Mouse (Mus musculus) adrenal gland, postnatal 4 days (tissue): ENCODE results near the gene Prss44. TPM values are rescaled to one million over a fixed set of nuclear protein-coding genes. Genes with fewer than 3 reads are reported as not detected.
"Not testable (repeated sequence)": the region's sequence is repeated elsewhere in the genome, so short reads cannot be mapped to it uniquely, and the experiment has no call there.

Experiments used
- DNase-seq, 2 experiments: peaks; one replicate each; pipeline ENCODE4 v3.0.0; 2021 to 2022; ENCODE audit warnings: low spot score in 2 of 2, mixed read lengths in 2 of 2
- long read RNA-seq, 2 experiments: library from polyadenylated mRNA; stranded (forward); transcript quantifications; one replicate each; pipeline ENCODE4 v2.0.0; 2021
- total RNA-seq, 2 experiments: library from RNA; stranded (reverse); gene quantifications; 2 replicates each; pipeline ENCODE4 v1.2.3; 2021

The Prss44 gene
- not detected for total RNA-seq
- long read RNA-seq, experiment 1 = 0 reads
- long read RNA-seq, experiment 2 = 0 reads

DNA sequence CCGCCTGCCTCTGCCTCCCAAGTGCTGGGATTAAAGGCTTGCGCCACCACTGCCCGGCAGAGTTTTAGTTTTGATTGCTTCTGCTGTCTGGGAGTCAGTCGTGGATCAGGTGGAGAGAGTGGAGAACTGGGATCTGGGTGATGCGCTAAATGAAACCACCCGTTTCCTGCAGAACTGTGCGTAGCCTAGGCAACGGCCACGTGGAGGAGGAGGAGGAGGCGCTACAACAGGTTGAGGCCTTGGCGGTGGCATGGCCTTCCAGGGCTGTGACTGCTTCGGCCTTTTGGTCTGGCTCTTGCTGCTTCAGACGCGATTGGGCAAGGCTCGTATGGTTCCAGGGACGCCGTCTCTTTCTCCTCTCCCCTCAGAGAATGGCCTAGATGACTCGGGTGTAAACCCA, at the start of gene Prss44:
TSS of gene Prss44 (plus strand) at position 206 of the 400 bp plus-strand sequence.
- DNase-seq = no peak

DNA sequence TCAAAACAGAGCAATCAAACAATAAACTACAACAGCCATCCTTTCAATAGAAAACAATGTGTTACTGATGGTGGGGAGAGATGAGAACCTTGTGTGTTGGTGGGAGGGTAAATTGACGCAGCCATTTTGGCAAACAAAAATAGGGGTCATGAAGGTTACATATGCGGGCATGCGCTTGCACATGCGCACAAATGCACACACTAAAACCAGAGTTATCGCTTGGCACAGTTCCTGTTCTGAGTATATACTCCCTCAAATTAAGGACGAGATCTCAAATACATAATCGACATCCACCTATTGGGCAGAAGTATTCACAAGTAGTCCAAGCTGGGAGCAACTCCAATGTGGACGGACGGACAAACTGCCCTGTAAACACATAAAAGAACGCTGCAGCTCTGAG, 41.5 kb upstream of the Prss44 start:
- DNase-seq = no peak

DNA sequence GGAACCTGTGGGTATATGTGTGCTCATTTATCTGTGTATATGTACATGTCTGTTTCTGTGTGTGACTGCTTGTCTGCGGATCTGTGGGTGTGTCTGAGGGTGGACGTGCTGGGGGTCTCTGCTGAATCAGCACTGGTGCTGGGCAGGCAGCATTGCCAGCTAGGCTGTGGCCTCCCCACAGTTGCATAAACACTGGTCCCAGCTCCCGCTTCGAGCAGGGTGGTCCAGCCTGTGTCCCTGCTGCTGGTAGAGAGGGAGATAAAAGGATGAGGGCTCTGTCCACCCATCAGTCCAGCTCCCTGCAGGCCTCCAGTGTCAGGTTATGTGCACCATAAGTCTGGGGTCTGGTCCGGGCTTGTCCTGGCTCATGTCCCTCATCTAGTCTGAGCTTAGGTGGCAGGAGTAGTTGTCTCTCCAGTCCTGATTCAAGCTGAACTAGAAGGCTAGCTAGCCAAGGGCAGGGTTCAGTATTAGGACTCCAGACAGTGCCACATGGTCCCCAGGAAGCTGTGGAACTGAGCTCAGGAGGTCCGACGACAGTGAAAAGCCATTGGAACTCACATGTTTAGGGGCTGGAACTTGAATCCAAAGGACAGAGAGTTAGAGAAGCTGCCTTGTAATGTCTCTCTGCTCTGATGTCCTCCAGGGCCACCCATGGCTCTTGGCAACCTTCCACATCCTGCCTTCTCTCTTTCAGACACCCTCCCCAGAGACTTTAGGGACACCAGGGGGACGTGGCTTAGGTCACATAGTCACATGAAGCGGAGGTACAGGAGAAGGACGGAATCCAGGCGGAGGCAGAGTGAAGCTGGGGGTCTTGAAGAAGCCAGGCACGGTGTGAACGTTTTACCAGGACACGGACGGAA, 39.2 kb upstream of the Prss44 start:
- no peak for DNase-seq

DNA sequence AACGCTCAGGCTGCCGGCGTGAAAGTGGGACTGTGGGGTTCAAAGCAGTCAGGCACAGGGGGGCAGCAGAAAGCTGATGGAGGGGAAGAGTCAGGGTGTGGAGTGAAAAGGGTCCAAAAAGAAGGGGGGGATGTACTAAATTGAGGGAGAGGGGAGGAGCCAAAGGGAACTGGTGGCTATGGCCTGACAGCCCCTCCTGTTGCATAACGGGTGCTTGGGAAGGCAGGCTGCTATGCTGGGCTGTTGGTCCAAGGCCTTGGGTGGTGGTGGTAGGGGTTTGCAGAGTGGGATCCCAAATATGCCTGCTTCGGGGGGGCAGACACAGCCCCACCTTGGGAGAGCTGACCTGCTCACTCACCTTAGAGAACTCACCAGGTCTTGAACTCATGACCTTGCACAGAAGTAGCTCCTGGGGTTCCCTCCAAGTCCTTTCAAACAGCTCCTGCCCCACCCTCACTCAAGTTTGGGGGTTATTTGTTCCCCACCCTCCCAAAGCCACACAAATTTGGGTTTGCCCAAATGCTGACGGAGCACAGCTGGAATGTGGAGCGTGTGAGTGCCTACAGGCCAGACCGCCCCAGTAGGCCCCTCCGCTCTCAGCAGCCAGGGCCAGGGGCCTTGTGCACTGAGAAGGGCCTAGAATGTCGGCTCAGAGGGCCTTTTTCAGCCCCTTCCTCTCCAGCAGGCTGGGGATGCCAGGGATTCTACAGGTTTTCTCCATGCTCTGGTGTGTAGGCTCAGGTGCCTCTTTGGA, 38.3 kb upstream of the Prss44 start:
- no peak for DNase-seq

DNA sequence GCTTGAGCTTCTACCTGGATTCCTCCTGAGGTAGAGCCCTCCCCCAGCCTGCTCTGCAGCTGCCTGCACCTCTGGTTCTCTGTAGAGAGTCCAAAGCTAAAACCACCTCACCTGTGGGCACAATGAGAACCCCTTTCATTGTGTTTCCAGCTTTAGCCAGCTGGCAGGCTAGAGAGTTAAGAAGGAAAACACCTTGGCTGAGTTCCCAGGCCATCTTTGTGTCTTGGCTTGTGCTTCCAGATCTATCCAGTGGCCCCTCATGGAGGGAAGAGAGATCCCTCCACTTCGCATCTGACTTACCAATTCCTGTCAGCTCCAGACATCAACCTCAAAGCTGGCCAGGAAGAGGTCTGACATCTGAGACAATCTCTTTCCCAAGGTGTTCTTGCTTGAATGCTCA, 35.7 kb upstream of the Prss44 start:
- DNase-seq = no peak

DNA sequence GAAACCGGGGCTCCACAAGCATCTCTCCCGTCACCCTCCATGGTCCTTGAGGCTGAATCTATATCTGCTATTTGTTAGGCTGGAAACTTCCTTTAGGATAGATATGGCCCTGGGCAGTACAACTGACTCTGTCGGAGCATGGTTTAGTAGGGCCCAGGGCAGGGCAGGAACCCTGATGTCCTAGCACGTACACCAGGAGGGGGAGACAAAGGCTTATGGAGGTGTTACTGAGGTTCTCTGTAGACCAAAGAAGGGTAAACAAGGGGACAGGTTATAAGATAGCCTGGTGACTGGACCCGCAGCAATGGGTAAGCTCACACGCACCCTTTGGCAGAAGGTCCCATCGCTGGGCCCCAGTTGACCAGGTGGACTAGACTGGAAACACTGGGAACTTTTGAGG, 35.2 kb upstream of the Prss44 start:
- no peak for DNase-seq

DNA sequence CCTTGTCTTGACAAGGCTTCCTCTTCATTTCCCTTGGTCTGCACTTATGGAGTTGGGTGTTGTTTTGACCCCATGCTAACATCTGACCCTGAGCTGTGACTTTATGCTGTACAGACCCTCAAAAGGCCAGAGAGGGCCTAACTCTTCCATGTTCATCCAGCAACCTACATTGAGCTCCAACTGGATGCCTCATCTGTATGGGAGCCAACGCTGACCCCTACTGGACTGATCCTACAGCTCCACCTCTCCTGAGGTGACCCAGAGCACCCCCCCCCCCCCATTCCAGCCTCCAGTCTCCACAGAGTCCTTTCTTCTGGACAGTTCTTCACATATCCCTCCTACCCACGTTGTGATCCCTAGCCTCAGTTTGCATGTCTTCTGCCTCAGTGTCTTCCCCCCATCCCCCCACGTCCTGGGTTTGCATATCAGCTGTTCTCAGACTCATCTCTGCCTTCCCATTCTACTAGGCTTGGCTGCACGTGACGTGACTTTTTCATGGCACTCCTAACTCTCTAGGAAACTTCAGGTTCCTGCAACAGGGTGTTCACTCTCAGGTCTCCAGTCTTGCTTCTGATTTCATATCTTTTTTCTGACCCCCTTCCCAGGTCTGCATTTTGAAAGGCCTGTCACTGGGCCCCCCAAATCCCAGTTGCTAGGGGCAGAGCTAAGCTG, 34.4 kb upstream of the Prss44 start:
- no peak for DNase-seq

DNA sequence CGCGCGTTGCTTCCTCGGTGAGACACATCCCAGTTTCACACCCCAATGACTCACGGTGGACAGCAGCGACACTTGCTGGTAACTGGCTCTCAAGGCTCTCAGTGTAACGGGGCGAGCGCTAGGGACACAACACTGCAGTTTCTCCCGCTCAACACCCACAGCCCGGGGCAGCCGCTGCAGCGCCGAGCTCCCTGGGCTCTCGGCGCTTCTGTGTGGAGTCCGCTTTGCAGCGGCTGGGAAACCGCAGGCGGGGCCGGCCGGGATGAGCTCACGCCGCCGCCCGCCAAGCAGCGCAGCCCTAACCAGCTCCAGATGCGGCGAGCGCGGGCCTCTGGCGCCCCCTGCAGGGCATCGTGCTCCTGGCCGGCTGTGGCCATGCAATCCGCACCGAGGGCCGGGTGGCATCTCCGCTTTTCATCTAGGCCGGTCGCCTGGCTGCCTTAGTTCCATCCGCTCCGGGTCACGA, 32.5 kb upstream of the Prss44 start:
- DNase-seq = peak; percentile 89 to 95

DNA sequence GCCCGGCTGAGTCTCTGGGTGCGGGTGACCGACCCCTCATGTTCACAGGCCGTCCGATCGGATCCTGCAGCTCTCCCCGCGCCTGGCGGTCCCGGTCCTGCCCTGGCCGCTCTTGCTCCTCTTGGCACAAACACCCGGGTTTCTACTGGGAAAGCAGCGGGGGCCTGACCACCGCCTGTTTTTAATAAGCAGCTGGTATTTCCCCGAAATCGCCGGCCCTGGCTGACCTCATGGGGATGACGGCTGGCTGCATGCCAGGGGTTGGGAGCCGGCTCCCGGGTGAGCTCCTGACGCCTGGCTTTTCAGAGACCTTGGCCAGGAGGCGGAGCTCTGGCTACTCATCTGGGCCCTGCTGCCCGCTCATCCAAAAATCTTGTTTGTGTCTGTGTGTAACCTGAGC, 32.1 kb upstream of the Prss44 start:
- peak; percentile 72 to 86 for DNase-seq

DNA sequence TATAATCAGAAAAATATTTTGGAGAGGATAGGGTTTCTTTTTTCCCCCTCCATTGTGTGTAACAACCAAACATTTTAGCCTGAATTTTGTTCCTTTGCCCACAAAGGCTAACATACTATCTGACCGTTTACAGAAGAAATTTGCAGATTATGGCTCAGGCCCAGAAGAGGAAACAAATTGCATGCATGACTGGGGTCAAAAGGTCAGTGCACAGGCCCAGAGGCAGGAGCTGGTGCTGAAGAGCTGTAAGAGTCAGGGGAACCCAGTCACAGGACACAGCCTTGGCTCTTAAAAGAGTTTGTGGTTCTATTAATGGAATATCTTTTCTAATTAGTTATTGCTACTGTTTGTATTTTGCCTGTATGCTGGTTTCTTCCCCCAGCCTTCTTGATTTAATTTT, 30.2 kb upstream of the Prss44 start:
- DNase-seq = no peak

DNA sequence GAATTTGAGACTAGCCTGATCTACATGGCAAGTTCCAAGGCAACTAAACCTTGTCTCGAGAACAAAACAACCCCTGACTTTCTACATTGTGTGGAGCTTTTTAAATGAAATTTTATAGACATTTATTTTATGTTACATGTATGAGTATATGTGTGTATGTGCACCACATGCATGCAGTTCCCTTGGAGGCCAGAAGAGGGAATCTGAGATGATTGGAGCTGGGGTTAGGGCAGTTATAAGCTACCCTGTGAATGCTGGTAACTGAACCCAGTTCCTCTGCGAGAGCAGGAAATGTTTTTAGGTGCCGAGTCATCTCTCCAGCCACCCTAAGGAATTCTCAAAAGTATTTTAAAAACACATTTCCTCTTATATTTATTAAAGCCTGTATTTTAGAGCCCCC, 25.6 kb upstream of the Prss44 start:
- DNase-seq = no peak

DNA sequence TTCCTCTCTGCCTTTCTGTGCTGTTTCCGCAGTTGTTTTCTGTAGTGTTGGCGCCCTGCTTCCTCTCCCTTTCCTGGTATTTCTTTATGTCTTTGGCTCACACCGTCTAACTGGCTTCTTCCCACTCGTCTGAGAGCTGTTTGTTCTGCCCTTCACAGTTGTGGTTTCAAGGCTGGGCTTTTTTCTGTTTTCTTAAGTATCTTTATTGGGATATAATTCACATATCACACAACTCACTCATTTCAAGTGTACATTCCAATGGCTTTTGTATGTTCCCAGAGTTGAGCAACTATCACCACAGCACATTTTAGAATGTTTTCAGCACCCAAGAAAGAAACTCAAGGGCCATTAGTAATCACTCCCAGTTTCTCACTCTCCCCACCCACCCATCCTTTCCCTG, 23.3 kb upstream of the Prss44 start:
- DNase-seq = no peak

DNA sequence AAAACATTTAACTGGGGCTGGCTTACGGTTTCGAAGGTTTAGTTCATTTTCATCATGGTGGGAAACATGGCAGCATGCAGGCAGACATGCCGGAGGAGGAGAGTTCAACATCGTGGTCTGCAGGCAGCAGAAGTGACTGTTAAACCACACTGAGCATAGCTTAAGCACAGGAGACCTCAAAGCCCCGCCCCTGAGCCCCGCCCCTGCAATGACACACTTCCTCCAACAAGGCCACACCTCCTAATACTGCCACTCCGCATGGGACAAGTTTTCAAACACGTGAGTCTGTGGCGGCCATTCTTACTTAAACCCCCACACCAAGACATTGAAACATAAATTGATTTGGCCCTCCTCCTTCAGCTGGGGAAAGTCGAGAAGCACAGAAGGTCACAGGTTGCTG, 16.8 kb upstream of the Prss44 start:
- no peak for DNase-seq

DNA sequence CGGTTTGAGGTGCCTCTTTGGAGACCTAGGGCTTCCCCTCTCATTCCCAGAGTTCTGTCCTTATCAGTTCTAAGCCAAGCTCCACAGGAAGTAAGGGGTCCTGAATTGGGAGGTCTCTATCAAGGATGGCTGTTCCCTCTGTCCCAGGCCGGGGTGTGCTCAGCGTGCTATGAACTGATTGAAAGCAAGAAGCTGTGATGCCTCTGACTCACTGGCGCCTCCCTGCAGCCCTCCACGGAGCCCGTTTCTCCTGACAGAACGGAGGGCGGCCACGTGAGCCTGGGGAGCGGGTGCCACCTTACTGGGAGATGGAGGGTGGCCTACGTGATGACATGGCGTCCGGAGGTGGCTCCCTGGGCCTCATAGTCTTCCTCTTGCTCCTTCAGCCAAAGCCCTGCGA, 15.9 kb upstream of the Prss44 start, which contains the start of gene Prss42:
TSS of gene Prss42 (plus strand) at position 301 of the 400 bp plus-strand sequence.
- no peak for DNase-seq

DNA sequence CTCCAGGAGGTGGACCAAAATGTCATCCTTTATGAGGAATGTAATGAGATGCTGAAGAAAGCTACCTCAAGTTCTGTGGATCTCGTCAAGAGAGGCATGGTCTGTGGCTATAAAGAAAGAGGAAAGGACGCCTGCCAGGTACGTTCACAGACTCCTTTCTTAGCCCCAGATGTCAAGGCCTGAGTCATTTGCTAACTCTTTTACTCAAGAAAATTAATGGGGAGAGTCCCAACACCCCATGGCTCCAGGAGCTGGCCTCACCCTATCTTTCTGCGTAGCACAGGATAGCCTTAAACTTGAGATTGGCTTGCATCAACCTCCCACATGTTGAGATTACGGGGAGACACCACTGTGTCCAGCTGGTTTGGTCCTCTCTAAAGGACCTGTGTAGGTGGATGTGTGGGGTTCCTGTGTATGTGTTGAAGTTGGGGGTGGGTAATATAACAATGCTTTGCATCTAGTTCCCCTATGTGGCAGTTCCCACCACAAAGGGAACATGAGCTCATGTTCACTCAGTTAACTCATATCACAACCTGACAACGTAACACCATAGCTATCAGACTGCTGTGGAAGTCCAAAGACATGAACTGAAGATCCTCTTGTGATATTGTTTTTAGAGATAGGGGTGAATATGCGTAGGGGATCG, 12.8 kb upstream of the Prss44 start:
- no peak for DNase-seq

DNA sequence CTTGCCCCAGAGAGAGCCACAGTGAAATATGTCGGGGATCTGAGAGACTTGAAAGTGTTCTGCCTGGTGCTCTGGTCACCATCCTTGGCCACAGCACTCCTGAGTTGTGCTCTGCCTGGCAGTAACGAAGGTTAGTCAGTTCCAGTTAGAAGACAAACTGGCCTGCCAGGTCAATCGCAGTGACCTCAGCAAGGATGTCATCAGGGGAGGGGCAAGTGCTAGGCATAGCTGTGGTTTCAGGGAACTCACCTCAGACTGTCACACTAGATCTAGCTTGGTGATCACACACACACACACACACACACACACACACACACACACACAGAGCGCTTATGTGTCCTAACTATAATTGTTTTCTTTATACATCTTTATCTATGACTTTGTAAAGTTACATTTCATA, 10.5 kb upstream of the Prss44 start:
- DNase-seq = no peak

DNA sequence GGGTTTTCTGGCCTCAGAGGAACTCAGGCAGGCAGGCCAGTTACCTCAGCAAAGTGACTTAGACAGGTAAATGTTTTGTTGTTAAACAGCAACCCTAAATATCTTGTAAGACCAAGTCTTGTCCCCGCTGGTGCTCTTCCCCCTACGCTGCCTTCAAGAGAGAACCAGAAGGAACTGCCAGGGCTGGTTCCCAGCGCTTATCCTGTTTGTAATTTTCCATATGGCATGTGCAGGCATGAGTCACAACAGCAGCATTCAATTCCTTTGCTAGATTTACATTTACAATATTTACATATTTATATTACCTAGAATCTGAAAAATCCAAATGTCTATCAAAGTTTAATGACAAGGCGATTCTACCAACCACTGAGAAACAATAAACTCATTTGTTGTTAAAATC, 3.7 kb upstream of the Prss44 start:
- DNase-seq = no peak

DNA sequence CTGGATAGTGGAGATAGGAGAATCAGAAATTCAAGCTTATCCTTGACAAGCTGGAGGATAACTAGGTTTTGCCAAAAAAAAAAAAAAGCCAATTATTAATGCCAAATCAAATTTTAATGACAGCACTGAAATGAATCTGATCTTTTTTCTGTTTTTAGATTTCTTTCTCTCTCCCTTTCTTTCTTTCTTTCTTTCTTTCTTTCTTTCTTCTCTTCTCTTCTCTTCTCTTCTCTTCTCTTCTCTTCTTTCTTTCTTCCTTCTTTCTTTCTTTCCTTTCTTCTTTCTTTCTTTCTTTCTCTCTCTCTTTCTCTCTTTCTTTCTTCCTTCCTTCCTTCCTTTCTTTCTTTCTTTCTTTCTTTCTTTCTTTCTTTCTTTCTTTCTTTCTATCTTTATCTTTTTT, 6.8 kb downstream of the Prss44 start:
- DNase-seq = not testable (repeated sequence)

DNA sequence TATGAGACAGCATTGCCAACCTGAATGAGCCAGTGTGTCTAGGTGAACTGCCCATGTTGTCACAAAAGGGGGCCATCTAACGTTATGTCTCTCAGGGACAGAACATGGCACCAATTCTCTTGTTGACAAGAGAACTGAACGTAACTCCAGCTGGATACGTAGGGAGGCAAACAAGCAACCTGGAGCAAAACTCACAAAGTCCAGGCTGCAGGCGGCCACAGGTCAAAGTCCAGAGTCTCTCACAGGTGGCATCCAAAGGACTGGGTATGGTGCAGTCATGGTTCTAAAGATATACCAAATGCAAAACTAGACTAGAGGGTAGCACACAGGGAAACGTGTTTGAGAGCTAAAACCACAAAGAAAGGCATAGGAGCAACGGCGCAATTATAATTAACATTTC, 7.6 kb downstream of the Prss44 start:
- no peak for DNase-seq

DNA sequence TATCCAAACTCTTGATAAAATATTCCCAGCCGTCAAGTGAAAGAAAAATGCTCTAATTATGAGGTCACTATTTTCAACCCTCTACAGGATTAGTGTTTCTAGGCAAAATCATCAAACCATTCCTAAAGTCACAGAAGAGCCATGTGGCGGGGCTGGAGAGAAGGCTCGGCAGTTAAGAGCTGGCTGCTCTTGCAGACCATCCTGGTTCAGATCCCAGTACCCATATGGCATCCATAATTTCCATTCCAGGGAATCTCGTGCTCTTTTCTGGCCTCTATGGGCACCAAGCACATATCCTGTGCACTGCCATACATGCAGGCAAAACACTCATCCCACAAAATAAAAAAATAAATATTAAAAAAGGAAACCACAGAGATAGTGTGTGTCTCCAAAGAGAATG, 11.6 kb downstream of the Prss44 start:
- DNase-seq = no peak

DNA sequence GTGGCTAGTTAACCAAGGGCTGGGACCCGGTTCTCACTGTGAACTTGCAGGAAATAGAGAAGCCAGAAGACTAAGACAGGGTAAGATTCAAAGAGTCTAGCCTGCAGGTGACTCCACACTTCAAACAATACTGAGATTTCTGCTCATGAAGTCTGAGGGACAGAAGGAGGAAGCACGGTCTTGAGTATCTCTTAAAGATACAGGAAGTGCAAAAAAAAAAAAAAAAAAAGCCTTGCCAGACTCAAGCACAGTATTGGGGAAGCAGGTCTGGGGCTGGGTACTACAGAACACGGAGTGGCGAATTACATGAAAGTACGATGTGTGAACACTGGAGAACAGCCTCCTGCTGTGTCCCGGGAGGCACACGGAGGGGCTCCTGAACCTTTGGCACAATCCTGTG, 12.0 kb downstream of the Prss44 start:
- no peak for DNase-seq
